Mouse (Mus musculus) testis, adult 10 weeks (tissue): ENCODE measurements around the gene Pcsk4. TPM values are rescaled to one million over a fixed set of nuclear protein-coding genes. Genes with fewer than 3 reads are reported as not detected.

Experiments used
- polyA plus RNA-seq: library from polyadenylated mRNA; stranded (reverse); fragments of 350-450 nt; fragmentation: Illumina TruSeq; extraction: RNeasy Lipid Tissue Mini Kit (QIAGEN cat#74804); gene quantifications from one replicate; pipeline ENCODE4 v1.2.3, GENCODE M21; 2014; ENCODE audit warnings: low read depth, low replicate concordance

Pcsk4 gene
- 3.3 TPM for polyA plus RNA-seq

GRCm38 (mm10) chr10:80329273-80330081 lies at the start of gene Pcsk4, which contains the start of gene Reep6:
Gene Pcsk4, minus strand, starts transcription at chr10:80329498.
Gene Reep6, plus strand, starts transcription at chr10:80329953.

GRCm38 (mm10) chr10:80356001-80356682 lies 26.8 kb upstream of the Pcsk4 start, which contains the start of gene Plk5:
Gene Plk5, plus strand, starts transcription at chr10:80356459.

DNA sequence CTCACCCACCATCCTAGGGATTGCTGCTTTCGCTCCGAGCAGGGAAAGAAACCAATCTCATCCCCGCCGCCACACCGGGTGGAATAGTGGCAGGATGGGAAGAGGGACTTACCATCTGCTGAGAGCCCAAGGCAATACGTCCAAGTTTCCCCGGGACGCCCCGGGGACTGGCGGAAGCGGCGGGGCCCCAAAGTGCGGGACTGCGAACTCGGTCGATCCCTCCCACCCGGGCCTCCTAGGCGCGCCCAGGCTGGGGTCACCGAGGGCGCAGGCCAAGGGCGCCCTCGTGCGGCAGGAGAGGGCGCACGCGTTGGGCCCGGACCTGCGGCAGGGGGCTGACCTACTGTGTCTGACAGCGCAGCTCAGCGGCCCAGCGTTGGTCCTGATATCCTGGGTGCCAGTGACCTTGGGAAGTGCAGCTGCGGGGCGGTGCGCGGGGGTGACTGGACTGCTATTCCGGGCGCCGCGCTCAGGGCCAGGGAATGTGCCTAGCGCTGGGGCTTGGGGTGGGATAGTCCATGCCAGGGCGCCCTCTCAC lies 19.0 kb upstream of the Pcsk4 start, which contains the start of gene Adamtsl5:
Adamtsl5 (minus strand) TSS at position 169 of the 538 bp plus-strand sequence.

GRCm38 (mm10) chr10:80320340-80320760 lies 8.9 kb downstream of the Pcsk4 start, which contains the start of gene 2310011J03Rik:
Gene 2310011J03Rik, minus strand, starts transcription at chr10:80320537.

GRCm38 (mm10) chr10:80295618-80296425 lies 33.5 kb downstream of the Pcsk4 start, which contains the start of gene Apc2:
Gene Apc2, plus strand, starts transcription at chr10:80295977.

DNA sequence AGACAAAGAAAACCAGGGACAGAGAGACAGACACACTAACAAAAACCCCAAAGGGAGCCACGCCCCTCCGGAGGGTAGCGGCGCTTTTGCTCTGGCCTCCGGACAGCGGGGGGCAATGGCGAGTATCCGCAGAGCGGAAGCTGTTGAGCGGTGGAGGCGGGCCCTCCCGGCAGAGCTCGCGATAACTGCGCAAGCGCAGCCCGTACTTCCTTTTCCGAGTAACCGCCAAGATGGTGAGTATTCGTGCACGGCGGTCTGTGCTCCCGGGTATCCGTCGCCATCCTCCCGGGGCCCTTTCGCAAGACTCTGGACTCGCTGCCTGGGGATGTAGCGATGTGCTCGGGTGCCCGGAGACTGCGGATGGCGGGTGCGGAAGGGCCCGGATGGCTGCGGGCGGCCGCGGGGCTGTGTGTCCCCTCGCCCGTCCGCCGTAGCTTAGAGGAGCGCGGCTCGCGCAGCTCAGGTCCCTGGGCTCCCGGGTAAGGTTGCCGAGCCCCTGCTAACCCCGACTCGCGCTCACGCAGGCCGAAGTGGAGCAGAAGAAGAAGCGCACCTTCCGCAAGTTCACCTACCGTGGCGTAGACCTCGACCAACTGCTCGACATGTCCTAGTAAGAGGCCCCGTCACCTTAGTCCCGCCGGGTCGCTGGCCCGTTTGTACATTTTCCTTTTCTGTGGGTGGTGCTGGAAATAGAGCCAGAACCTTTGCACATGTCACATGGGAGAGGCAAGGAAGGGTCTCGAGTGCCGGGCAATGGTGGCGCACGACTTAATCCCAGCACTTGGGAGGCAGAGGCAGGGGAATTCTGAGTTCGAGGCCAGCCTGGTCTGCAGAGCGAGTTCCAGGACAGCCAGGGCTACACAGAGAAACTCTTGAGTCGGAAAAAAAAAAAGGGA lies 36.8 kb downstream of the Pcsk4 start, which contains the start of gene Rps15:
Rps15 (plus strand) TSS at position 203 of the 896 bp plus-strand sequence.

Other genes starting within 250 kb of the Pcsk4 start
- 0.52 TPM for gene Sbno2, start 223.9 kb downstream of the Pcsk4 start, polyA plus RNA-seq
- gene Stk11, start 213.7 kb downstream of the Pcsk4 start, polyA plus RNA-seq, result 7.2 TPM
- 0.21 TPM for gene Atp5d, start 190.9 kb downstream of the Pcsk4 start, polyA plus RNA-seq
- gene Cbarp, start 188.7 kb downstream of the Pcsk4 start, polyA plus RNA-seq, result not detected
- gene Midn, start 181.2 kb downstream of the Pcsk4 start, polyA plus RNA-seq, result 3.2 TPM
- gene Cirbp, start 163.5 kb downstream of the Pcsk4 start, polyA plus RNA-seq, result 37.8 TPM
- 1.1 TPM for gene 1600002K03Rik, start 156.6 kb downstream of the Pcsk4 start, polyA plus RNA-seq
- gene Efna2, start 150.0 kb downstream of the Pcsk4 start, polyA plus RNA-seq, result 0.39 TPM
- gene Mum1, start 103.1 kb downstream of the Pcsk4 start, polyA plus RNA-seq, result 72.4 TPM
- gene Ndufs7, start 80.4 kb downstream of the Pcsk4 start, polyA plus RNA-seq, result 0.88 TPM
- 1.2 TPM for gene Gamt, start 68.5 kb downstream of the Pcsk4 start, polyA plus RNA-seq
- 43.5 TPM for gene Dazap1, start 68.0 kb downstream of the Pcsk4 start, polyA plus RNA-seq
- gene Rps15, start 37.0 kb downstream of the Pcsk4 start, polyA plus RNA-seq, result 0.57 TPM
- gene Apc2, start 33.5 kb downstream of the Pcsk4 start, polyA plus RNA-seq, result not detected
- 0.62 TPM for gene 2310011J03Rik, start 9.0 kb downstream of the Pcsk4 start, polyA plus RNA-seq
- gene Reep6, start 455 bp upstream of the Pcsk4 start, polyA plus RNA-seq, result 35.5 TPM
- gene Adamtsl5, start 18.9 kb upstream of the Pcsk4 start, polyA plus RNA-seq, result 0.31 TPM
- not detected for gene Plk5, start 27.0 kb upstream of the Pcsk4 start, polyA plus RNA-seq
- gene Mex3d, start 58.2 kb upstream of the Pcsk4 start, polyA plus RNA-seq, result 15.6 TPM
- gene Mbd3, start 70.1 kb upstream of the Pcsk4 start, polyA plus RNA-seq, result 0.49 TPM
- gene Uqcr11, start 77.3 kb upstream of the Pcsk4 start, polyA plus RNA-seq, result not detected
- gene Tcf3, start 104.1 kb upstream of the Pcsk4 start, polyA plus RNA-seq, result 1.1 TPM
- gene Onecut3, start 165.3 kb upstream of the Pcsk4 start, polyA plus RNA-seq, result not detected
- gene Atp8b3, start 209.6 kb upstream of the Pcsk4 start, polyA plus RNA-seq, result 218 TPM
- 1.9 TPM for gene Rexo1, start 232.1 kb upstream of the Pcsk4 start, polyA plus RNA-seq
- 1.7 TPM for gene Klf16, start 247.8 kb upstream of the Pcsk4 start, polyA plus RNA-seq